ENCODE assay signal across 25 mouse cellular contexts in the genomic region with DNA sequence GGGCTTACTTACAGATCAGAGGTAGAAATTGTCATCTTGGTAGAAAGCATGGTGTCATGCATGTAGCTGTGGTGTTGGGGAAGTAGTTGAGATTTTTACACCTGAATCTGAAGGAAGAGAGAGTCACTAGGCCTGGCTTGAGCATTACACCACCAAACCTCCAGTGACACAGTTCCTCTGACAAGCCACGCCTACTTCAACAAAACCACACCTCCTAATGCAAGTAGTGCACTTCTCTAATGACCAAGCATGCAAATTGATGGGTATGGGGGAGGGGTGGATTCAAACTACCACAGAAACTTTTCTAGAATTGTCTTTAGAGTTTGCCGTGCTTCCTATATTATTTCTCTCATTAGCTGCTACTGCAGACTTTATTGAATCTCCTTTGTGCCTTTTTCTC.
A peak's percentile ranks its signal among the peaks of the same experiment; 100 is the strongest.
DNase-seq lines count a peak whose midpoint lies in the region; ATAC-seq lines count a peak whose summit lies in the region.
"Had no signal": no experiment of that assay in that cellular context is flagged by ENCODE, and none has a peak within 500 bp of the region (broad histone marks: within the 10 kb centered on the region; RNA-seq: fewer than 3 reads in every experiment).

No protein-coding gene starts in this region.

- ATAC-seq in forebrain, embryonic 11.5 days (replicated peaks; ENCODE audit: low FRiP score) = 0 out of 2 replicates have a peak, but pooled peaks have one; percentile 44
- no peak for ATAC-seq in forebrain, embryonic 14.5 days
- ATAC-seq in megakaryocyte, adult 5-6 weeks (ENCODE audit: poor library complexity, severe bottlenecking) = peak; percentile 52; the same call in 1 of the 2 replicates
- ATAC-seq: CD4-positive, CD25-positive, alpha-beta regulatory T cell, adult 4 months; forebrain, embryonic 16.5 days had no signal

- no peak overlapping the region for H3K4me2 ChIP-seq in forebrain, embryonic 11.5 days (ENCODE audit: low read depth, low read length, severe bottlenecking)
- no peak overlapping the region for H3K4me2 ChIP-seq in forebrain, embryonic 14.5 days (ENCODE audit: low read length)
- H3K4me2 ChIP-seq: embryonic facial prominence, embryonic 13.5 days; embryonic facial prominence, embryonic 15.5 days had no signal

- no peaks in the 10 kb centered on the region for H3K4me1 ChIP-seq in forebrain, embryonic 11.5 days (replicated peaks; ENCODE audit: control insufficient read depth, insufficient read depth, low read length)
- H3K4me1 ChIP-seq in forebrain, embryonic 14.5 days (ENCODE audit: control insufficient read depth, insufficient read depth, low read length) = no peaks in the 10 kb centered on the region
- H3K4me1 ChIP-seq: embryonic facial prominence, embryonic 13.5 days; embryonic facial prominence, embryonic 15.5 days had no signal

- 53% methylated on average over 2 of the region's 2 CpGs for WGBS in forebrain, embryonic 11.5 days
- WGBS in forebrain, embryonic 14.5 days = 35% methylated on average over 2 of the region's 2 CpGs

- no peak for DNase-seq in forebrain, embryonic 11.5 days (ENCODE audit: low spot score)
- no peak for DNase-seq in forebrain, embryonic 14.5 days (ENCODE audit: low spot score)
- peak; percentile 2 for DNase-seq in retina, postnatal 1 day
- no peak for DNase-seq in retina, embryonic 14.5 days (ENCODE audit: low spot score)
- DNase-seq in ZHBTc4 (ENCODE audit: low read depth, low spot score) = peak; percentile 7
- DNase-seq in kidney, adult 18-20 months = no peak
- DNase-seq in adrenal gland, adult (ENCODE audit: inconsistent age in 2 of 2, low spot score in 1 of 2) = no peak
- DNase-seq: adrenal gland, adult 8-10 months; adrenal gland, postnatal 14 days; adrenal gland, postnatal 36 days; B cell, adult 2 months; cerebellum, adult 11 months; cerebellum, adult 18-20 months; cerebellum, adult 8-10 months; cerebellum, adult 9-11 months; cerebellum, postnatal 14 days; cerebellum, postnatal 36 days; embryo, embryonic 11 days had no signal

- H3K9ac ChIP-seq in forebrain, embryonic 11.5 days (ENCODE audit: low read length) = no peak overlapping the region
- H3K9ac ChIP-seq in forebrain, embryonic 14.5 days (ENCODE audit: low read length) = no peak overlapping the region
- H3K9ac ChIP-seq: embryonic facial prominence, embryonic 13.5 days; embryonic facial prominence, embryonic 15.5 days had no signal

- H3K27ac ChIP-seq in forebrain, embryonic 11.5 days (ENCODE audit: low read depth, low read length) = no peak overlapping the region
- no peak overlapping the region for H3K27ac ChIP-seq in forebrain, embryonic 14.5 days (ENCODE audit: low read depth, low read length)
- H3K27ac ChIP-seq: embryonic facial prominence, embryonic 13.5 days; embryonic facial prominence, embryonic 15.5 days; forebrain, embryonic 10.5 days had no signal

- no peaks in the 10 kb centered on the region for H3K36me3 ChIP-seq in forebrain, embryonic 11.5 days (ENCODE audit: control insufficient read depth, insufficient read depth, low read length)
- no peaks in the 10 kb centered on the region for H3K36me3 ChIP-seq in forebrain, embryonic 14.5 days (ENCODE audit: control insufficient read depth, insufficient read depth, low read length)
- H3K36me3 ChIP-seq: embryonic facial prominence, embryonic 13.5 days; embryonic facial prominence, embryonic 15.5 days; forebrain, embryonic 10.5 days had no signal

- no peaks in the 10 kb centered on the region for H3K27me3 ChIP-seq in forebrain, embryonic 11.5 days (ENCODE audit: control insufficient read depth, insufficient read depth, low read length)
- no peaks in the 10 kb centered on the region for H3K27me3 ChIP-seq in forebrain, embryonic 14.5 days (replicated peaks; ENCODE audit: control insufficient read depth, insufficient read depth, low read length)
- H3K27me3 ChIP-seq: embryonic facial prominence, embryonic 13.5 days; embryonic facial prominence, embryonic 15.5 days had no signal

- no peak overlapping the region for H3K4me3 ChIP-seq in forebrain, embryonic 11.5 days (ENCODE audit: low read depth, low read length)
- no peak overlapping the region for H3K4me3 ChIP-seq in forebrain, embryonic 14.5 days (ENCODE audit: low read depth, low read length)
- H3K4me3 ChIP-seq: embryonic facial prominence, embryonic 13.5 days; embryonic facial prominence, embryonic 15.5 days; erythroblast, embryonic 14.5 days; forebrain, embryonic 10.5 days had no signal

- no peaks in the 10 kb centered on the region for H3K9me3 ChIP-seq in forebrain, embryonic 11.5 days (ENCODE audit: control insufficient read depth, low read length)
- H3K9me3 ChIP-seq in forebrain, embryonic 14.5 days (replicated peaks; ENCODE audit: control insufficient read depth, low read length) = no peaks in the 10 kb centered on the region
- H3K9me3 ChIP-seq: embryonic facial prominence, embryonic 15.5 days had no signal

Comparison
In these comparisons a context has a peak if more than half of its experiments do, and no peak if none do; other contexts are left out.
1. DNase-seq: peak in retina, postnatal 1 day (single experiment) and ZHBTc4 (single experiment); none in forebrain, embryonic 11.5 days (single experiment), forebrain, embryonic 14.5 days (single experiment), retina, embryonic 14.5 days (single experiment), kidney, adult 18-20 months (single experiment) and adrenal gland, adult (0 of 2).